Mouse (Mus musculus) gastrocnemius, adult 2 months (tissue): Measurements from ENCODE around the gene Atp6v0d1. TPM values are rescaled to one million over a fixed set of nuclear protein-coding genes. Genes with fewer than 3 reads are reported as not detected.

Experiments used
- DNase-seq: peaks from one replicate; pipeline ENCODE4 v3.0.0; 2022
- H3K27ac ChIP-seq: fragments of 200-600 bp; 2 replicates; pipeline ENCODE4 v1.8.1; 2022; ENCODE audit warnings: mild to moderate bottlenecking
- H3K4me3 ChIP-seq: fragments of 200-600 bp; 2 replicates; pipeline ENCODE4 v1.8.1; 2022; ENCODE audit warnings: mild to moderate bottlenecking, moderate library complexity
- CTCF ChIP-seq: fragments of 200-600 bp; IDR thresholded peaks from 2 replicates; pipeline ENCODE4 v1.8.1; 2022; ENCODE audit warnings: antibody characterized with exemption, mild to moderate bottlenecking, moderate library complexity
- intact Hi-C: fragments of 180-260 bp; cut with DNase I; formaldehyde crosslinking; loops from one replicate; pipeline ENCODE4 v1.15.1; 2025
- total RNA-seq, 2 experiments: library from RNA; stranded (reverse); gene quantifications; 2 replicates each; pipeline ENCODE4 v1.2.3; 2021

Gene Atp6v0d1
- total RNA-seq, 2 experiments from 2014 or later: 40.3 to 41.6 TPM

GRCm38 (mm10) chr8:105527110-105527509, 38.7 kb downstream of the Atp6v0d1 start:
- DNase-seq: peak; percentile 82
- Histone ChIP-seq H3K27ac (no peak overlapping the region), H3K4me3 (no peak overlapping the region)
- intact Hi-C loops: no loop called here
- TF ChIP-seq CTCF: no peak

GRCm38 (mm10) chr8:105522890-105523289, 43.0 kb downstream of the Atp6v0d1 start:
- H3K4me3 ChIP-seq: no peak overlapping the region
- no peak overlapping the region for H3K27ac ChIP-seq
- intact Hi-C loops: no loop called here
- TF ChIP-seq CTCF: no peak
- DNase-seq: no peak

- no peak overlapping the region for H3K27ac ChIP-seq
- intact Hi-C loops: no loop called here
- DNase-seq: peak; percentile 37
- TF ChIP-seq CTCF: no peak
- no peak overlapping the region for H3K4me3 ChIP-seq
These were observed 43.7 kb downstream of the Atp6v0d1 start for GRCm38 (mm10) chr8:105521995-105522769.

- TF ChIP-seq CTCF: no peak
- intact Hi-C loops: no loop called here
- DNase-seq: no peak
These were observed 44.8 kb downstream of the Atp6v0d1 start for GRCm38 (mm10) chr8:105521061-105521460.

GRCm38 (mm10) chr8:105520521-105520920, 45.3 kb downstream of the Atp6v0d1 start:
- no peak for TF ChIP-seq CTCF
- no peak overlapping the region for H3K4me3 ChIP-seq
- intact Hi-C loops: no loop called here
- H3K27ac ChIP-seq: no peak overlapping the region
- no peak for DNase-seq

More at GRCm38 (mm10) chr8:105521061-105521460, 44.8 kb downstream of the Atp6v0d1 start:
- Histone ChIP-seq H3K27ac (no peak overlapping the region), H3K4me3 (no peak overlapping the region)

- Histone ChIP-seq H3K27ac (no peak overlapping the region), H3K4me3 (peak overlapping the region; percentile 74; the same call in 1 of the 2 replicates)
- no peak for DNase-seq
- no peak for TF ChIP-seq CTCF
- intact Hi-C loops: loop anchor here (2.0 to 5.0 kb wide), 2 partner anchors 13 to 37 kb away; no protein-coding TSS in a partner anchor
These were observed 46.3 kb downstream of the Atp6v0d1 start for GRCm38 (mm10) chr8:105519591-105519990.

GRCm38 (mm10) chr8:105518436-105519313, 47.2 kb downstream of the Atp6v0d1 start, which contains the start of gene Hsd11b2:
Gene Hsd11b2, plus strand, starts transcription at chr8:105518755.
- intact Hi-C loops: loop anchor here (2.0 to 5.0 kb wide), 2 partner anchors 14 to 36 kb away; no protein-coding TSS in a partner anchor
- TF ChIP-seq CTCF: peak; percentile 17; the same call in 1 of the 2 replicates
- Histone ChIP-seq H3K4me3 (peak within 1 kb of the TSS; percentile 74), H3K27ac (peak within 1 kb of the TSS; percentile 59)
- peak; percentile 83 for DNase-seq

- Histone ChIP-seq H3K4me3 (no peak overlapping the region), H3K27ac (no peak overlapping the region)
- TF ChIP-seq CTCF: no peak
- intact Hi-C loops: loop anchor here (5.0 kb wide), 1 partner anchor 35 kb away; no protein-coding TSS in a partner anchor
- no peak for DNase-seq
These were observed 48.5 kb downstream of the Atp6v0d1 start for GRCm38 (mm10) chr8:105517346-105517745.

GRCm38 (mm10) chr8:105516018-105516645, 49.7 kb downstream of the Atp6v0d1 start:
- TF ChIP-seq CTCF: peak; percentile 82
- peak; percentile 82 for DNase-seq
- no peak overlapping the region for H3K27ac ChIP-seq
- intact Hi-C loops: loop anchor here (5.0 kb wide), 1 partner anchor 34 kb away; no protein-coding TSS in a partner anchor
- H3K4me3 ChIP-seq: peak overlapping the region; percentile 48

- H3K4me3 ChIP-seq: no peak overlapping the region
- H3K27ac ChIP-seq: peak overlapping the region; percentile 68
- DNase-seq: peak; percentile 82
- intact Hi-C loops: loop anchor here (1.0 to 5.0 kb wide), 2 partner anchors 32 to 39 kb away; no protein-coding TSS in a partner anchor
- no peak for TF ChIP-seq CTCF
These were observed 51.2 kb downstream of the Atp6v0d1 start for GRCm38 (mm10) chr8:105514656-105515055.

- Histone ChIP-seq H3K27ac (no peak overlapping the region; the same call in 1 of the 2 replicates), H3K4me3 (no peak overlapping the region)
- TF ChIP-seq CTCF: no peak
- DNase-seq: no peak
- intact Hi-C loops: no loop called here
These were observed 51.7 kb downstream of the Atp6v0d1 start for GRCm38 (mm10) chr8:105514194-105514593.

- no peak for TF ChIP-seq CTCF
- intact Hi-C loops: no loop called here
- Histone ChIP-seq H3K27ac (peak overlapping the region; percentile 28), H3K4me3 (no peak overlapping the region)
- no peak for DNase-seq
These were observed 55.7 kb downstream of the Atp6v0d1 start for GRCm38 (mm10) chr8:105509997-105510735.
